Mouse (Mus musculus): Measurements from ENCODE around the gene Tcn2. TPM values are rescaled to one million over a fixed set of nuclear protein-coding genes. Genes with fewer than 3 reads are reported as not detected.

Gene Tcn2
- 27.4 and 29.9 TPM in 2 replicates for polyA plus RNA-seq (2016; fragmentation: Nextera tagmentation; extraction: Ambion mirVana)

GRCm38 (mm10) chr11:3931511-3932211 is at the start of gene Tcn2:
TSS of gene Tcn2 (minus strand) at chr11:3932159.
- H3K27ac ChIP-seq = no peak within 1 kb of the TSS
- H3K9ac ChIP-seq (replicated peaks) = peak within 1 kb of the TSS; percentile 66
- H3K36me3 ChIP-seq = peaks cover 6% of the 10 kb centered on the region; the same call in 1 of the 2 replicates
- peak; percentile 70 for ATAC-seq (ENCODE audit: insufficient number of reproducible peaks, insufficient read depth, low FRiP score, low TSS enrichment, low read depth)
- WGBS = under 1% methylated on average over 21 of the region's 26 CpGs
- no peaks in the 10 kb centered on the region for H3K9me3 ChIP-seq
- peak within 1 kb of the TSS; percentile 60 for H3K4me3 ChIP-seq (replicated peaks)
- 0 out of 2 replicates have a peak, but pooled peaks cover 3% of the 10 kb centered on the region for H3K27me3 ChIP-seq
- peaks cover 12% of the 10 kb centered on the region; the same call in 1 of the 2 replicates for H3K4me1 ChIP-seq (replicated peaks)
- peak within 1 kb of the TSS; percentile 80 for H3K4me2 ChIP-seq

- WGBS = 65% methylated on average over 6 of the region's 6 CpGs
- peak overlapping the region; percentile 2; the same call in 1 of the 2 replicates for H3K27ac ChIP-seq
Observed at GRCm38 (mm10) chr11:3981536-3981935, 49.6 kb upstream of the Tcn2 start.

GRCm38 (mm10) chr11:3978421-3978820 is 46.5 kb upstream of the Tcn2 start:
- H3K36me3 ChIP-seq = peaks cover 79% of the 10 kb centered on the region
- H3K9me3 ChIP-seq = no peaks in the 10 kb centered on the region
- no peak overlapping the region for H3K4me2 ChIP-seq
- H3K4me1 ChIP-seq (replicated peaks) = peaks cover 7% of the 10 kb centered on the region
- peaks cover 3% of the 10 kb centered on the region; the same call in 1 of the 2 replicates for H3K27me3 ChIP-seq
- no peak overlapping the region for H3K27ac ChIP-seq
- 86% methylated on average over 5 of the region's 5 CpGs for WGBS
- H3K4me3 ChIP-seq (replicated peaks) = no peak overlapping the region
- no peak for ATAC-seq (ENCODE audit: insufficient number of reproducible peaks, insufficient read depth, low FRiP score, low TSS enrichment, low read depth)
- H3K9ac ChIP-seq (replicated peaks) = no peak overlapping the region

More at GRCm38 (mm10) chr11:3981536-3981935, 49.6 kb upstream of the Tcn2 start:
- no peak overlapping the region for H3K9ac ChIP-seq (replicated peaks)
- H3K27me3 ChIP-seq = peaks cover 16% of the 10 kb centered on the region
- H3K4me2 ChIP-seq = no peak overlapping the region
- peaks cover 48% of the 10 kb centered on the region for H3K36me3 ChIP-seq
- ATAC-seq (ENCODE audit: insufficient number of reproducible peaks, insufficient read depth, low FRiP score, low TSS enrichment, low read depth) = no peak
- H3K4me3 ChIP-seq (replicated peaks) = no peak overlapping the region
- peaks cover 24% of the 10 kb centered on the region for H3K4me1 ChIP-seq (replicated peaks)
- no peaks in the 10 kb centered on the region for H3K9me3 ChIP-seq

- H3K4me2 ChIP-seq = no peak within 1 kb of the TSS
- H3K4me1 ChIP-seq (replicated peaks) = no peaks in the 10 kb centered on the region
- H3K27me3 ChIP-seq = no peaks in the 10 kb centered on the region
- 86% methylated on average over 6 of the region's 6 CpGs for WGBS
- no peak within 1 kb of the TSS for H3K9ac ChIP-seq (replicated peaks)
- H3K36me3 ChIP-seq = peaks cover 97% of the 10 kb centered on the region
- H3K4me3 ChIP-seq (replicated peaks) = no peak within 1 kb of the TSS
- ATAC-seq (ENCODE audit: insufficient number of reproducible peaks, insufficient read depth, low FRiP score, low TSS enrichment, low read depth) = no peak
- no peak within 1 kb of the TSS for H3K27ac ChIP-seq
- no peaks in the 10 kb centered on the region for H3K9me3 ChIP-seq
Observed at GRCm38 (mm10) chr11:3976678-3977077, 44.7 kb upstream of the Tcn2 start, which contains the start of gene 4930556J24Rik. TSS of gene 4930556J24Rik (minus strand) at chr11:3976778.

GRCm38 (mm10) chr11:3974311-3974710 is 42.4 kb upstream of the Tcn2 start:
- Histone ChIP-seq H3K4me3 (replicated peaks) (no peak overlapping the region), H3K9ac (replicated peaks) (no peak overlapping the region), H3K4me1 (replicated peaks) (no peaks in the 10 kb centered on the region), H3K36me3 (peaks cover 100% of the 10 kb centered on the region), H3K27ac (no peak overlapping the region), H3K4me2 (no peak overlapping the region), H3K27me3 (no peaks in the 10 kb centered on the region), H3K9me3 (no peaks in the 10 kb centered on the region)
- ATAC-seq (ENCODE audit: insufficient number of reproducible peaks, insufficient read depth, low FRiP score, low TSS enrichment, low read depth) = no peak
- WGBS = 83% methylated on average over 3 of the region's 3 CpGs

GRCm38 (mm10) chr11:3973081-3973480 is 41.1 kb upstream of the Tcn2 start:
- Histone ChIP-seq H3K4me2 (no peak overlapping the region), H3K9ac (replicated peaks) (no peak overlapping the region), H3K4me1 (replicated peaks) (no peaks in the 10 kb centered on the region), H3K36me3 (peaks cover 98% of the 10 kb centered on the region), H3K27me3 (no peaks in the 10 kb centered on the region), H3K4me3 (replicated peaks) (no peak overlapping the region), H3K27ac (no peak overlapping the region), H3K9me3 (no peaks in the 10 kb centered on the region)
- 92% methylated on average over 7 of the region's 7 CpGs for WGBS
- no peak for ATAC-seq (ENCODE audit: insufficient number of reproducible peaks, insufficient read depth, low FRiP score, low TSS enrichment, low read depth)

- Histone ChIP-seq H3K4me1 (replicated peaks) (peaks cover under 1% of the 10 kb centered on the region; the same call in 1 of the 2 replicates), H3K4me3 (replicated peaks) (no peak overlapping the region), H3K4me2 (no peak overlapping the region), H3K36me3 (peaks cover 77% of the 10 kb centered on the region), H3K27ac (no peak overlapping the region), H3K27me3 (no peaks in the 10 kb centered on the region), H3K9ac (replicated peaks) (no peak overlapping the region), H3K9me3 (no peaks in the 10 kb centered on the region)
- no peak for ATAC-seq (ENCODE audit: insufficient number of reproducible peaks, insufficient read depth, low FRiP score, low TSS enrichment, low read depth)
- 92% methylated on average over 7 of the region's 7 CpGs for WGBS
Observed at GRCm38 (mm10) chr11:3970361-3970760, 38.4 kb upstream of the Tcn2 start.

GRCm38 (mm10) chr11:3969837-3970236 is 37.9 kb upstream of the Tcn2 start:
- no peak for ATAC-seq (ENCODE audit: insufficient number of reproducible peaks, insufficient read depth, low FRiP score, low TSS enrichment, low read depth)
- Histone ChIP-seq H3K36me3 (peaks cover 72% of the 10 kb centered on the region), H3K4me2 (no peak overlapping the region), H3K9me3 (no peaks in the 10 kb centered on the region), H3K4me3 (replicated peaks) (no peak overlapping the region), H3K4me1 (replicated peaks) (peaks cover 6% of the 10 kb centered on the region), H3K27ac (no peak overlapping the region), H3K27me3 (no peaks in the 10 kb centered on the region), H3K9ac (replicated peaks) (no peak overlapping the region)
- 85% methylated on average over 3 of the region's 3 CpGs for WGBS

- Histone ChIP-seq H3K4me3 (replicated peaks) (peak overlapping the region; percentile 88), H3K9ac (replicated peaks) (peak overlapping the region; percentile 78), H3K27me3 (no peaks in the 10 kb centered on the region), H3K9me3 (no peaks in the 10 kb centered on the region), H3K4me1 (replicated peaks) (peaks cover 10% of the 10 kb centered on the region), H3K27ac (peak overlapping the region; percentile 59; the same call in 1 of the 2 replicates), H3K36me3 (peaks cover 20% of the 10 kb centered on the region), H3K4me2 (peak overlapping the region; percentile 85)
- 0 out of 2 replicates have a peak, but pooled peaks have one; percentile 9 for ATAC-seq (ENCODE audit: insufficient number of reproducible peaks, insufficient read depth, low FRiP score, low TSS enrichment, low read depth)
- 17% methylated on average over 11 of the region's 11 CpGs for WGBS
Observed at GRCm38 (mm10) chr11:3964416-3965172, 32.6 kb upstream of the Tcn2 start.

- H3K4me1 ChIP-seq (replicated peaks) = peaks cover 10% of the 10 kb centered on the region
- H3K4me3 ChIP-seq (replicated peaks) = peak within 1 kb of the TSS; percentile 88
Observed at GRCm38 (mm10) chr11:3963610-3964415, 31.9 kb upstream of the Tcn2 start, which contains the start of gene Pes1. TSS of gene Pes1 (plus strand) at chr11:3963975.

More at GRCm38 (mm10) chr11:3963610-3964415, 31.9 kb upstream of the Tcn2 start, which contains the start of gene Pes1:
- Histone ChIP-seq H3K36me3 (peaks cover 13% of the 10 kb centered on the region), H3K9me3 (no peaks in the 10 kb centered on the region), H3K9ac (replicated peaks) (peak within 1 kb of the TSS; percentile 78), H3K4me2 (peak within 1 kb of the TSS; percentile 85), H3K27ac (peak within 1 kb of the TSS; percentile 67; the same call in 1 of the 2 replicates), H3K27me3 (no peaks in the 10 kb centered on the region)
- ATAC-seq (ENCODE audit: insufficient number of reproducible peaks, insufficient read depth, low FRiP score, low TSS enrichment, low read depth) = peak; percentile 87
- 1% methylated on average over 31 of the region's 31 CpGs for WGBS

Measured in limb, embryonic 12.5 days (tissue).